Mouse (Mus musculus) G1E (cell line): ENCODE measurements around the gene Usp1.

Experiments used
- CTCF ChIP-seq: IDR thresholded peaks from 2 replicates; pipeline ENCODE4 v1.5.1; 2012; ENCODE audit warnings: low read depth, low read length, inconsistent platforms, mixed read lengths
- TAL1 ChIP-seq: conservative IDR thresholded peaks from 2 replicates; pipeline ENCODE4 v1.6.1; 2012; ENCODE audit warnings: low read depth, low read length, inconsistent platforms, mixed read lengths

- TF ChIP-seq CTCF, result no peak
- TF ChIP-seq TAL1, result no peak
Observed at GRCm38 (mm10) chr4:98975741-98976140, 52.1 kb downstream of the Usp1 start.
